Mouse (Mus musculus) cortical plate, adult 2 months (tissue): Measurements from ENCODE around the gene Prex1. TPM values are rescaled to one million over a fixed set of nuclear protein-coding genes. Genes with fewer than 3 reads are reported as not detected.

Experiments used
- H3K27ac ChIP-seq: fragments of 200-500 bp; 2 replicates; pipeline ENCODE4 v1.5.1; 2012; ENCODE audit warnings: low read length, control low read depth, inconsistent platforms; ENCODE audit not compliant: insufficient read depth
- H3K4me1 ChIP-seq: fragments of 200-500 bp; 2 replicates; pipeline ENCODE4 v1.6.1; 2011; ENCODE audit warnings: low read length; ENCODE audit not compliant: control insufficient read depth, insufficient read depth
- H3K4me3 ChIP-seq: fragments of 200-500 bp; 2 replicates; pipeline ENCODE4 v1.5.1; 2011; ENCODE audit warnings: mild to moderate bottlenecking, low read length, control low read depth; ENCODE audit not compliant: insufficient read depth
- CTCF ChIP-seq: fragments of 200-500 bp; IDR thresholded peaks from 2 replicates; pipeline ENCODE4 v1.5.1; 2011; ENCODE audit warnings: mild to moderate bottlenecking, control low read depth, low read length; ENCODE audit not compliant: insufficient read depth; ENCODE audit errors: extremely low read depth
- POLR2A ChIP-seq: fragments of 200-500 bp; IDR thresholded peaks from 2 replicates; pipeline ENCODE4 v1.6.1; 2011; ENCODE audit warnings: mild to moderate bottlenecking, low read length, control low read depth; ENCODE audit not compliant: insufficient read depth; ENCODE audit errors: extremely low read depth
- polyA plus RNA-seq: library from polyadenylated mRNA; depleted of rRNA; stranded (reverse); fragments of >200 nt; gene quantifications from 2 replicates; pipeline ENCODE4 v1.2.3, GENCODE M21; 2012

The Prex1 gene
- polyA plus RNA-seq, 1 experiment, result 83.3 TPM

GRCm38 (mm10) chr2:166694616-166695015, 19.0 kb downstream of the Prex1 start:
- TF ChIP-seq POLR2A (no peak), CTCF (no peak)
- no peak overlapping the region for H3K4me3 ChIP-seq

GRCm38 (mm10) chr2:166693394-166693793, 20.2 kb downstream of the Prex1 start:
- H3K27ac ChIP-seq, result no peak overlapping the region
- H3K4me1 ChIP-seq, result peaks cover 6% of the 10 kb centered on the region
- no peak overlapping the region for H3K4me3 ChIP-seq
- TF ChIP-seq CTCF (no peak), POLR2A (no peak)

More at GRCm38 (mm10) chr2:166694616-166695015, 19.0 kb downstream of the Prex1 start:
- Histone ChIP-seq H3K27ac (0 out of 2 replicates have a peak overlapping the region, but pooled peaks have one; percentile 3), H3K4me1 (peaks cover 6% of the 10 kb centered on the region)

- Histone ChIP-seq H3K4me3 (no peak overlapping the region), H3K27ac (peak overlapping the region; percentile 71)
- TF ChIP-seq CTCF (no peak), POLR2A (no peak)
Observed at GRCm38 (mm10) chr2:166691602-166692509, 21.8 kb downstream of the Prex1 start.

GRCm38 (mm10) chr2:166686917-166687316, 26.7 kb downstream of the Prex1 start:
- H3K4me1 ChIP-seq, result peaks cover 4% of the 10 kb centered on the region

More at GRCm38 (mm10) chr2:166691602-166692509, 21.8 kb downstream of the Prex1 start:
- H3K4me1 ChIP-seq, result peaks cover 6% of the 10 kb centered on the region

GRCm38 (mm10) chr2:166685824-166686223, 27.8 kb downstream of the Prex1 start:
- TF ChIP-seq POLR2A, result no peak
- no peak for TF ChIP-seq CTCF
- Histone ChIP-seq H3K27ac (no peak overlapping the region), H3K4me1 (no peaks in the 10 kb centered on the region), H3K4me3 (no peak overlapping the region)

More at GRCm38 (mm10) chr2:166686917-166687316, 26.7 kb downstream of the Prex1 start:
- no peak for TF ChIP-seq CTCF
- no peak for TF ChIP-seq POLR2A
- no peak overlapping the region for H3K4me3 ChIP-seq
- no peak overlapping the region for H3K27ac ChIP-seq

- no peak overlapping the region for H3K4me3 ChIP-seq
- no peak overlapping the region for H3K27ac ChIP-seq
- peaks cover 5% of the 10 kb centered on the region; the same call in 1 of the 2 replicates for H3K4me1 ChIP-seq
- TF ChIP-seq POLR2A (no peak), CTCF (no peak)
Observed at GRCm38 (mm10) chr2:166683885-166684544, 29.6 kb downstream of the Prex1 start.

GRCm38 (mm10) chr2:166682866-166683265, 30.8 kb downstream of the Prex1 start:
- H3K4me3 ChIP-seq, result no peak overlapping the region
- TF ChIP-seq CTCF, result no peak
- no peak for TF ChIP-seq POLR2A
- peak overlapping the region; percentile 9; the same call in 1 of the 2 replicates for H3K27ac ChIP-seq
- peaks cover 5% of the 10 kb centered on the region; the same call in 1 of the 2 replicates for H3K4me1 ChIP-seq

- Histone ChIP-seq H3K27ac (no peak overlapping the region), H3K4me3 (no peak overlapping the region), H3K4me1 (peaks cover 17% of the 10 kb centered on the region)
- TF ChIP-seq POLR2A (no peak), CTCF (no peak)
Observed at GRCm38 (mm10) chr2:166678959-166679759, 34.5 kb downstream of the Prex1 start.

GRCm38 (mm10) chr2:166676933-166677332, 36.7 kb downstream of the Prex1 start:
- Histone ChIP-seq H3K4me3 (no peak overlapping the region), H3K4me1 (peaks cover 17% of the 10 kb centered on the region), H3K27ac (0 out of 2 replicates have a peak overlapping the region, but pooled peaks have one; percentile 49)
- no peak for TF ChIP-seq POLR2A
- TF ChIP-seq CTCF, result no peak
